Mouse (Mus musculus) spleen, adult 2 months (tissue): ENCODE measurements at regions not wholly inside any gene's neighbourhood (a gene's known extent, or its start where the extent isn't known, plus 50 kb on each side); places are given as distances from the start of the nearest gene placed in this dataset.
"Not testable (repeated sequence)": the region's sequence is repeated elsewhere in the genome, so short reads cannot be mapped to it uniquely, and the experiment has no call there.

Source experiments
- DNase-seq, 2 experiments: peaks; one replicate each; pipeline versions ENCODE4 v3.0.0 to v3.0.0-alpha.2; 2012 to 2021; ENCODE audit warnings: low spot score in 2 of 2, low read depth in 1 of 2
- H3K27ac ChIP-seq: fragments of 200-500 bp; 2 replicates; pipeline ENCODE4 v1.5.1; 2012; ENCODE audit warnings: low read length, inconsistent platforms; ENCODE audit not compliant: insufficient read depth
- H3K27me3 ChIP-seq: fragments of 200-500 bp; 2 replicates; pipeline ENCODE4 v1.6.1; 2012; ENCODE audit warnings: mild to moderate bottlenecking, moderate library complexity, low read length, inconsistent platforms; ENCODE audit not compliant: control insufficient read depth, insufficient read depth
- H3K36me3 ChIP-seq: fragments of 200-500 bp; 2 replicates; pipeline ENCODE4 v1.6.1; 2012; ENCODE audit warnings: mild to moderate bottlenecking, low read length, inconsistent platforms; ENCODE audit not compliant: control insufficient read depth, insufficient read depth
- H3K4me1 ChIP-seq: fragments of 200-500 bp; 2 replicates; pipeline ENCODE4 v1.6.1; 2011; ENCODE audit warnings: inconsistent platforms; ENCODE audit not compliant: control insufficient read depth, insufficient read depth, insufficient read length
- H3K4me3 ChIP-seq: fragments of 200-500 bp; 2 replicates; pipeline ENCODE4 v1.5.1; 2011; ENCODE audit warnings: mild to moderate bottlenecking, inconsistent platforms; ENCODE audit not compliant: insufficient read depth, insufficient read length; ENCODE audit errors: extremely low read depth
- CTCF ChIP-seq: fragments of 200-500 bp; IDR thresholded peaks from 2 replicates; pipeline ENCODE4 v1.5.1; 2011; ENCODE audit warnings: mild to moderate bottlenecking, inconsistent platforms; ENCODE audit not compliant: insufficient read depth, insufficient read length, insufficient replicate concordance; ENCODE audit errors: extremely low read depth
- POLR2A ChIP-seq: fragments of 200-500 bp; IDR thresholded peaks from 2 replicates; pipeline ENCODE4 v1.6.1; 2011; ENCODE audit warnings: low read depth, low read length, inconsistent platforms
- WGBS: fragments of 180-500 bp; shearing (Covaris S2); methylation state at CpG from one replicate; pipeline ENCODE4 v1.1.7; 2018; 5-methylcytosine and 5-hydroxymethylcytosine counted together

- no peaks in the 10 kb centered on the region for H3K36me3 ChIP-seq
- DNase-seq, result no peak
- H3K4me1 ChIP-seq, result 0 out of 2 replicates have a peak, but pooled peaks cover 2% of the 10 kb centered on the region
- H3K4me3 ChIP-seq, result no peak overlapping the region
- H3K27ac ChIP-seq, result no peak overlapping the region
- TF ChIP-seq POLR2A, result no peak
- no peak for TF ChIP-seq CTCF
- H3K27me3 ChIP-seq, result no peaks in the 10 kb centered on the region
These were observed 84.8 kb upstream of the Cep85l start for GRCm38 (mm10) chr10:53464581-53464980.

GRCm38 (mm10) chr10:53464006-53464405 lies 84.3 kb upstream of the Cep85l start:
- H3K4me3 ChIP-seq, result no peak overlapping the region
- no peaks in the 10 kb centered on the region for H3K36me3 ChIP-seq
- H3K27me3 ChIP-seq, result no peaks in the 10 kb centered on the region
- TF ChIP-seq CTCF, result no peak
- no peak for TF ChIP-seq POLR2A
- no peak for DNase-seq
- no peak overlapping the region for H3K27ac ChIP-seq
- 0 out of 2 replicates have a peak, but pooled peaks cover 2% of the 10 kb centered on the region for H3K4me1 ChIP-seq
- 90% methylated on average over 6 of the region's 6 CpGs for WGBS

GRCm38 (mm10) chr10:53463471-53463870 lies 83.7 kb upstream of the Cep85l start:
- H3K4me3 ChIP-seq, result no peak overlapping the region
- no peak overlapping the region for H3K27ac ChIP-seq
- H3K4me1 ChIP-seq, result 0 out of 2 replicates have a peak, but pooled peaks cover 2% of the 10 kb centered on the region
- no peaks in the 10 kb centered on the region for H3K27me3 ChIP-seq
- TF ChIP-seq CTCF (no peak), POLR2A (no peak)
- 83% methylated on average over 3 of the region's 3 CpGs for WGBS
- no peaks in the 10 kb centered on the region for H3K36me3 ChIP-seq
- DNase-seq, result no peak

- no peaks in the 10 kb centered on the region for H3K27me3 ChIP-seq
- no peak for DNase-seq
- TF ChIP-seq CTCF (no peak), POLR2A (no peak)
- H3K27ac ChIP-seq, result no peak overlapping the region
- H3K4me3 ChIP-seq, result no peak overlapping the region
- 0 out of 2 replicates have a peak, but pooled peaks cover 2% of the 10 kb centered on the region for H3K4me1 ChIP-seq
- H3K36me3 ChIP-seq, result no peaks in the 10 kb centered on the region
- WGBS, result 88% methylated on average over 15 of the region's 15 CpGs
These were observed 82.9 kb upstream of the Cep85l start for GRCm38 (mm10) chr10:53462449-53463308.

- Histone ChIP-seq H3K27me3 (no peaks in the 10 kb centered on the region), H3K36me3 (no peaks in the 10 kb centered on the region), H3K27ac (no peak overlapping the region), H3K4me1 (0 out of 2 replicates have a peak, but pooled peaks cover 2% of the 10 kb centered on the region), H3K4me3 (no peak overlapping the region)
- DNase-seq, result no peak
- no peak for TF ChIP-seq POLR2A
- TF ChIP-seq CTCF, result no peak
- WGBS, result 35% methylated on average over 7 of the region's 7 CpGs
These were observed 81.5 kb upstream of the Cep85l start for GRCm38 (mm10) chr10:53461070-53461781.

- not testable (repeated sequence) for H3K4me3 ChIP-seq, DNase-seq, H3K4me1 ChIP-seq, H3K27me3 ChIP-seq, H3K36me3 ChIP-seq, H3K27ac ChIP-seq
- 86% methylated on average over 1 of the region's 1 CpGs for WGBS
These were observed 80.0 kb upstream of the Cep85l start for GRCm38 (mm10) chr10:53459706-53460105.
